Mouse (Mus musculus) c-Kit-negative CD71-positive TER-119-positive erythroid progenitor cells, embryonic 14.5 days (primary cell): ENCODE results near the gene Tbc1d9.

Experiments
- DNase-seq: peaks from one replicate; pipeline ENCODE4 v3.0.0-alpha.2; 2013; ENCODE audit warnings: low read depth, low spot score

The Tbc1d9 gene

DNA sequence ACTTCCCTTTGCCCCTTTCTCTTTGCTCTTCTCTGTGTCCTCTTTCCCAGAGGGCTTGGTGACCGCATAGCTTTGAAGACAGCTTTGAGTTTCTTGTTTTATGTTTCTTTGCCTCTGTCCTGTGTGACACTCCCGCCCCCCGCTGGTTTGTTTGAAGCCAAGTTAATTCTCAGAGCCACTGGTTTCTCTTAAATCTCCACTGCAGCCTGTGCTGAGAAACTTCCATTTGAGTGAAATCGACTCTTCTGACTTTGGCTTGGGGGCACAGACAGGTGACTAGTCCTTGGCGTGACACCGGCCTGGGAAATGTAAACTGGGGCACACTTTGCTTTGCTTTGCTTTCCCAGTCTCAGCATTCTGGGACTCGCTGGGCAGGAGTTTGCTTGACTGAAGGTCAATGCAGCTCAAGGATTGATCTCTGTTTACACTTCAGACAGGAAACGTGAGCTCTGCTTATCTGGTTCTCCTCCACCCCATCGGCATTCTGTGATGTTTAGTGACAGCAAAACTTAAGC lies 13.1 kb downstream of the Tbc1d9 start:
- DNase-seq, result no peak

- DNase-seq, result no peak
These were observed 16.8 kb downstream of the Tbc1d9 start for GRCm38 (mm10) chr8:83181851-83182482.

GRCm38 (mm10) chr8:83182784-83183183 lies 17.6 kb downstream of the Tbc1d9 start:
- DNase-seq, result no peak

DNA sequence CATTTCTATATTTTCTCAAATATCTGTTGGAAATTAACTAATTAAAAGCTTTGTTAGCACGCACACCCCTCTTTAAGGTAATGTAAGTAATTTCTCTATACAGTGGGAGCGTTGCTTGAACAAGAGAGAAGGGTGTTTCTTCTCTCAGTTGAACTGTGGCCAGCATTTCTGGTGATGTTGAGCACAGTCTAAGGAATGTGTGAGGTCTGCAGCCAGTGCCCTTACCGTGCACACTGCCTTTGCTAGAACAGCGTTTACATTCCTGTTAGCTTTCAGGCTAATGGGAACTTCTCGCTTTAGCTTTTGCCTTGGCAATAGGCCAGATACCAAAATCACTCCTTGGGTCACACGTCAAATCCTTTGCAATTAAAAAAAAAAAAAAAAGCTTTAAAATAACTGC lies 21.2 kb downstream of the Tbc1d9 start:
- no peak for DNase-seq

GRCm38 (mm10) chr8:83187363-83187962 lies 22.3 kb downstream of the Tbc1d9 start:
- no peak for DNase-seq

DNA sequence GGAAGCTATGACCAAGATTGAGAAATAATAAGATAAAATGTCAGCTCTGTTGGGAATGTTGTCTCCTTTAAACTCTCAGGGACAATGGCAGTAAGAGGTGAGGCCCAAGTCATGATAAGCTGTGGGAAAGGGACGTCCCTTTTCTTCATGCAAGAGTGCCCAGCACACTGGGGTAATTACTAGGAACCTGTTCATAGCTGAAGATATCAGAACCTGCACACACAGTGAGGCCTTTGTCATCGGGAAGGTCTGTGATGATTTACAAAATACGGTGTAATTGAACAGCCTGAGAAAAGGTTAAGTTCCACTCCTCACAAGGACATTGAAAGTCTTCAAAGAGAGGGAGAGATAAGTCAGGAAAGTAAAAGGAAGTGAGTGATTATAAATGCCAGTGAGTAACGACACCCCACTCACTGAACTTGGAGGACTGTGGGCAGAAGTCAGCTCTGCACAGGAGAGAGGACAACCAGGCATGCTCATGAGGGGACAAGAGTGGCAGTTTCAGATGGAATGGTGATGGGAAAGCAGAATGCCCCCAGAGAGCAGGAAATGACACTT lies 24.5 kb downstream of the Tbc1d9 start:
- DNase-seq, result no peak

DNA sequence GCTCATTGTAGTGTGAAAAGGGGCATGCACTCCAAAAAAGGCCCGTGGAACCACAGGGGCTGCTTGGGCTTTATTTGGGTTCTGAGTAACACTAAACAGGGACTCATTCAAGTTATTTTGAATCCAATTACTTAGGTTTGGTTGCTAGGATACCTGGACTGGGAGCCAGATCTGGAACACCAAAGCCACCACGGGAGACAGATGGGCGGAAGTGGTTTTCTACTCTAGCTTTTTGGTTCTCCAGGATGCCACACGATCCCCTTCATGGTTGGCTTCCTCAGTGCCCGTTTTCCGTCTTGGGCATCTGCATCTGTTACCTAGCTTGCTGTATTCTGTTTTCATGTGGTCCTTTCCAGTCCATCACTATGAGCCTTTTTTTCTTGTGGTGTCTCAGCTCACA lies 30.9 kb downstream of the Tbc1d9 start:
- no peak for DNase-seq

DNA sequence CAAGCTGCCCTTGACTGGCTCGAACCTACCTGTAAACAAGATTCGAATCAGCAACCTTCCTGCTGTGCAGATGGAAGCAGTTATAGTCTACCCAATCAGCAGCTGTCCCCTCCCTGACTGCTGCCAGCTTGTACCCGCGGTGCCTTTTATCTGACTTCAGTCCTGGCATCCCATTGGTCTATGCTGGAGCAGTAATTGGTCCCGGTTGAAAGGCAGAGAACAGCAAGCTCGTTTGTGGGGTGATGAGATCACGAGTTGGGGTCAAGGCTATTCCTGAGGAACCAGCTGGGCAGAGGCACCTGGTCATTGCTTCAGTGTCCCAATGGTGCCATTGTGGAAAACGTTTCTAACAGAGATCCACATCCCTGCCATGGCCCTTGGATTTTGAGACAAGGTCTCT lies 34.6 kb downstream of the Tbc1d9 start:
- no peak for DNase-seq

DNA sequence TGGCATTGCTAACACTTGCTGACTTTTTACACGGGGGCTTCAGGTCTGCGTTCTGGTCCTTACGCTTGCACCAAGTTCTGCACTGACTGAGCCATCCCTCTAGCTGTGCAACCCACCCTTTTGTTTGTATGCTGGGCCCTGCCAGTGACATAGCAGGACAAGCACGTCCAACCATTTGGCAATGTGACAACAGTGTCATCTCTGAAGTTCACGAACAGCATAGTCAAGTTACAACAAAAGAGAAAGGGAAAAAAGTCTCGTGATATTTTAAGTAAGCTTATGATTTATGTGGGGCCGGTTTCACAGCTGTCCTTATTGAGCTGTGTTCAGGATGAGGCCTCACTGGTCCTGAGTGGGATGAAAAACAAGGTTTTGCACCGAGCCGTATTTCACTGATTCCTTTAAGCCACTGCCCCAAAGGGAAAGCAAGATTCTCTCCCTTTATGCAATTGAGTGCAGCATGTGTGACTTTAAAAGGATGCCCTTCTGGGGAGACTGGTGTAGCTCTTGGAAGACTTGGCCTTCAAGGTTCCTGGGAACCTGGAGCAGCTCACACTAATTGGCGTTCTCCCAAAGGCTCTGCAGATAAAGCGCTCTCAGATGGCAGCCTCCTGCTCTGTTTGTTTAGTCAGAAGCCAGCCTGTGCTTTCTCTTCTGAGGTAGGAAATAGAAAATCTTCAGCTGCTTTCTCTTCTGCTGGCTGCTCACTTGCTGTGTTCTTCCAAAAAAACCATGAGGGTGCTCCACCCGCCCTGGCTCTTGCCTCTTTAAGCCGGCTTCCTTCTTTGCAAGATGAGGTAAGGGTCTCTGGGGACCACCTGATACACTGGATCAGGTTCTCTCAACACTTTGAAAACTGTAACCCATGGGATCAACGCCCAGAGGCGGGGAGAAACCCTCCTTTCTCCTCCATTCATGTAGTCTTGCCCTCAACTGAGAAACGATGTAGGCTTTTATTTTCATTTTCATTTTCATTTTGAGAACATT lies 35.3 kb downstream of the Tbc1d9 start:
- no peak for DNase-seq

- DNase-seq, result no peak
These were observed 37.8 kb downstream of the Tbc1d9 start for GRCm38 (mm10) chr8:83202946-83203345.

GRCm38 (mm10) chr8:83205907-83206306 lies 40.8 kb downstream of the Tbc1d9 start:
- no peak for DNase-seq

- no peak for DNase-seq
These were observed 44.4 kb downstream of the Tbc1d9 start for GRCm38 (mm10) chr8:83209581-83209980.

DNA sequence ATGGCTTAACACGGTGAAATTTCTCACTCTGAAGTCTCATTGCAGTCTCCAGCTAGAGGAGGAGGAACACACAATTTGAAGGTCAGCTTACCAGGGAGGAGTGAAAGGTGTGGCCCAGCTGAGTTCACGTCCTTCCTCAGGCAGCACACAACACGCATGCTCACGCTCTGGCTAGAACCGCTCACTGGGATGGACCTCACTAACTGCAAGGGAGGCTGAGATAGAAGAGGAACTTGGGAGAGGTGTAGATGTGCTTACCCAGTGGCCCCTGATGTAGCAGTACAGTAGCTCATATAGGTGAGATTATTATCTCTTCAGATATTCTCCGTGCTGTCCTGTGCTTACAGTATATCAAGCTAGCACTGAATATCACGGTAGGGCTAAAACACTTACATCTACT lies 45.5 kb downstream of the Tbc1d9 start:
- no peak for DNase-seq

GRCm38 (mm10) chr8:83215065-83215464 lies 49.9 kb downstream of the Tbc1d9 start:
- no peak for DNase-seq

- DNase-seq, result no peak
These were observed 51.4 kb downstream of the Tbc1d9 start for GRCm38 (mm10) chr8:83216520-83216919.

DNA sequence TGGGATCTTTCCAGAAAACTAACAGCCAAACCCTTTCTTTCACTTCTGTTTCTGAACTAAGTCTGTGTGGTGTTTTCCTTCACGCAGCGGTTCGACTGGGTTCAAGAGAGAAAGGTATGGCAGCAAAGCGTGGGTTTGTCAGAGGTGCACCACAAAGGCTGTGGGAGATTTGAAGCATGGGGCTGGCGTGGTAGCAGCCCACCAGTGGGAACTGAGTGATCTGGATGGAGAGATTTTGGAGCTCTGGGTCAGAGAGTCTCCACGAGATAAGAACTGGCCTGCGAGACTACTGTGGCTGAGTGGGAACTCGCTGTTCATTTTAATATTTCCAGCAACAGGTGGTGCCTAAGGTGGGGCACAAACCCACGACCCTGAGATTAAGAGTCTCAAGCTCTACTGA lies 52.0 kb downstream of the Tbc1d9 start:
- DNase-seq, result no peak

- no peak for DNase-seq
These were observed 52.7 kb downstream of the Tbc1d9 start for GRCm38 (mm10) chr8:83217891-83218290.

GRCm38 (mm10) chr8:83219392-83219791 lies 54.2 kb downstream of the Tbc1d9 start:
- DNase-seq, result no peak

- DNase-seq, result no peak
These were observed 55.6 kb downstream of the Tbc1d9 start for GRCm38 (mm10) chr8:83220746-83221145.

GRCm38 (mm10) chr8:83224754-83225416 lies 59.7 kb downstream of the Tbc1d9 start:
- no peak for DNase-seq

DNA sequence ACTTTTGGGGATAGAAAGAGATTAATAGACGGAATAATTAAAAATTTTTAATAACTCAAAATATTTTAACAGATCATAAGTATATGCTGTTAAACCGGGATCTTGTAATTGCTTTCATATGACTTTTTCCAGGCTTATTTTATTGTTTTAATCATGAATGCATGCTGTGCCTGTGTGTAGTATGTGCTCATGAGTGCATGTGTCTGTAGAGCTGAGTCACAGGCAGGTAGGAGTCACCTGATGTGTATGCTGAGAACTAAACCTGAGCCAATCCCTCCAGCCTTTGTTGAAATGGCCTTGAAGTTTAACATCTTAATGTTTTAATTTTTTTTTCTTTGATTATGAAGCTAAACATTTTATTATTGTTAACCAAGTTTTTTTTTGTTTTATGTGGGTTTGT lies 60.4 kb downstream of the Tbc1d9 start:
- no peak for DNase-seq
